Mouse (Mus musculus) stomach, postnatal 0 days (tissue): ENCODE measurements around the gene Ago1.

Experiments used
- CTCF ChIP-seq: IDR thresholded peaks from 2 replicates; pipeline ENCODE4 v1.5.1; 2016; ENCODE audit warnings: antibody characterized with exemption, low read depth, mild to moderate bottlenecking, moderate library complexity
- EP300 ChIP-seq: optimal IDR thresholded peaks from 2 replicates; pipeline ENCODE3; 2016; ENCODE audit warnings: antibody characterized with exemption

DNA sequence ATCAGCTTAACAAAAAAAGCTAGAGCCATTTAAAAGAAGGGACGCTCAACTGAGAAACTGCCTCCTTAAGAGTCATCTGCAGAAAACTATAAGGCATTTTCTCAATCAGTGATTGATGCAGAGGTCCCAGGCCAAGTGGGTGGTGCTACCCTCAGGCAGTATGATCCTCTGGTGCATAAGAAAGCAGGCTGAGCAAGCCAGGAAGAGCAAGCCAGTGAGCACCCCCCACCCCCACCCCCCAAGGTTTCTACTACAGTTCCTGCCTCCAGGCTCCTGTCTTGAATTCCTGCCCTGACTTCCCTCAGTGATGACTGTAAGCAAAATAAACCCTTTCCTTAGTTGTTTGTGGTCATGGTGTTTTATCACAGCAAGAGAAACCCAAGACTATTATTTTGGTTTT is 18.1 kb downstream of the Ago1 start:
- no peak for TF ChIP-seq CTCF
- no peak for TF ChIP-seq EP300
